Mouse (Mus musculus) R1 (cell line): ENCODE results near the gene Wee2.
A peak's percentile ranks its signal among the peaks of the same experiment; 100 is the strongest.

Experiments
- DNase-seq: peaks from one replicate; pipeline ENCODE4 v3.0.0-alpha.2; 2018; ENCODE audit warnings: low read depth, low spot score

Wee2 gene

GRCm38 (mm10) chr6:40438936-40439335, at the start of gene Wee2:
TSS of gene Wee2 (plus strand) at chr6:40439088.
- DNase-seq: no peak

- no peak for DNase-seq
These were observed 47.9 kb upstream of the Wee2 start for GRCm38 (mm10) chr6:40390975-40391374.

- DNase-seq: peak; percentile 83
These were observed 45.7 kb upstream of the Wee2 start for GRCm38 (mm10) chr6:40393213-40393612.

GRCm38 (mm10) chr6:40402031-40402430, 36.9 kb upstream of the Wee2 start:
- DNase-seq: no peak

- no peak for DNase-seq
These were observed 35.1 kb upstream of the Wee2 start for GRCm38 (mm10) chr6:40403640-40404285.

GRCm38 (mm10) chr6:40411085-40411484, 27.8 kb upstream of the Wee2 start:
- DNase-seq: no peak

GRCm38 (mm10) chr6:40413046-40413445, 25.8 kb upstream of the Wee2 start:
- no peak for DNase-seq

- DNase-seq: no peak
These were observed 25.3 kb upstream of the Wee2 start for GRCm38 (mm10) chr6:40413565-40413964.

GRCm38 (mm10) chr6:40415799-40416198, 23.1 kb upstream of the Wee2 start:
- no peak for DNase-seq

- no peak for DNase-seq
These were observed 20.5 kb upstream of the Wee2 start for GRCm38 (mm10) chr6:40418386-40418785.

- DNase-seq: no peak
These were observed 17.8 kb upstream of the Wee2 start for GRCm38 (mm10) chr6:40421099-40421498.

GRCm38 (mm10) chr6:40423013-40423412, 15.9 kb upstream of the Wee2 start:
- DNase-seq: no peak

GRCm38 (mm10) chr6:40423774-40424173, 15.1 kb upstream of the Wee2 start:
- DNase-seq: peak; percentile 62

- DNase-seq: no peak
These were observed 11.4 kb upstream of the Wee2 start for GRCm38 (mm10) chr6:40427441-40427840.

- DNase-seq: no peak
These were observed 10.2 kb upstream of the Wee2 start for GRCm38 (mm10) chr6:40428696-40429095.

- no peak for DNase-seq
These were observed 9.4 kb upstream of the Wee2 start for GRCm38 (mm10) chr6:40429521-40429931.

GRCm38 (mm10) chr6:40430251-40430650, 8.6 kb upstream of the Wee2 start:
- no peak for DNase-seq

- DNase-seq: no peak
These were observed 8.0 kb upstream of the Wee2 start for GRCm38 (mm10) chr6:40430878-40431277.

- DNase-seq: peak; percentile 23
These were observed 7.5 kb upstream of the Wee2 start for GRCm38 (mm10) chr6:40431356-40431755.

- no peak for DNase-seq
These were observed 7.1 kb upstream of the Wee2 start for GRCm38 (mm10) chr6:40431812-40432211.

GRCm38 (mm10) chr6:40432346-40433275, 6.3 kb upstream of the Wee2 start:
- no peak for DNase-seq

- DNase-seq: no peak
These were observed 4.2 kb upstream of the Wee2 start for GRCm38 (mm10) chr6:40434697-40435096.
